Mouse (Mus musculus) embryonic facial prominence, embryonic 10.5 days (tissue): ENCODE measurements around the gene Ndufa11. TPM values are rescaled to one million over a fixed set of nuclear protein-coding genes. Genes with fewer than 3 reads are reported as not detected.

Source experiments
- DNase-seq: peaks from one replicate; pipeline ENCODE4 v3.0.0-alpha.2; 2017; ENCODE audit warnings: low spot score
- H3K27ac ChIP-seq: fragments of 300-500 bp; sonication (generic); replicated peaks from 2 replicates; pipeline ENCODE4 v1.5.1; 2016; ENCODE audit warnings: mild to moderate bottlenecking
- H3K27me3 ChIP-seq: fragments of 300-500 bp; sonication (generic); replicated peaks from 2 replicates; pipeline ENCODE4 v1.6.1; 2016; ENCODE audit warnings: low read depth, mild to moderate bottlenecking; ENCODE audit not compliant: poor library complexity, severe bottlenecking
- H3K36me3 ChIP-seq: fragments of 300-500 bp; sonication (generic); replicated peaks from 2 replicates; pipeline ENCODE4 v1.6.1; 2016; ENCODE audit warnings: mild to moderate bottlenecking, moderate library complexity
- H3K4me1 ChIP-seq: fragments of 300-500 bp; sonication (generic); 2 replicates; pipeline ENCODE4 v1.6.1; 2016
- H3K4me3 ChIP-seq: fragments of 300-500 bp; sonication (generic); 2 replicates; pipeline ENCODE4 v1.5.1; 2016; ENCODE audit warnings: mild to moderate bottlenecking, moderate library complexity
- H3K9me3 ChIP-seq: fragments of 300-500 bp; sonication (generic); 2 replicates; pipeline ENCODE4 v1.6.1; 2016; ENCODE audit warnings: mild to moderate bottlenecking
- WGBS: fragments of 180-500 bp; shearing (Covaris S2); methylation state at CpG from one replicate; pipeline ENCODE4 v1.1.7; 2016; 5-methylcytosine and 5-hydroxymethylcytosine counted together
- polyA plus RNA-seq: library from polyadenylated mRNA; unstranded; fragments of >200 nt; fragmentation: Nextera tagmentation; extraction: Ambion mirVana; gene quantifications from 2 replicates; pipeline ENCODE4 v1.2.1, GENCODE M21; 2016

Gene Ndufa11
- polyA plus RNA-seq, 1 experiment from 2014 or later, result 402 TPM

- WGBS, result 93% methylated on average over 2 of the region's 2 CpGs
These were observed 28.9 kb upstream of the Ndufa11 start for GRCm38 (mm10) chr17:56688689-56689088.

GRCm38 (mm10) chr17:56693395-56693794 lies 24.2 kb upstream of the Ndufa11 start:
- Histone ChIP-seq H3K36me3 (peaks cover 100% of the 10 kb centered on the region), H3K9me3 (no peaks in the 10 kb centered on the region), H3K27me3 (no peaks in the 10 kb centered on the region), H3K4me1 (no peaks in the 10 kb centered on the region), H3K27ac (no peak overlapping the region), H3K4me3 (no peak overlapping the region)
- WGBS, result 75% methylated on average over 1 of the region's 1 CpGs
- DNase-seq, result no peak

More at GRCm38 (mm10) chr17:56688689-56689088, 28.9 kb upstream of the Ndufa11 start:
- no peaks in the 10 kb centered on the region for H3K9me3 ChIP-seq
- peaks cover 100% of the 10 kb centered on the region for H3K36me3 ChIP-seq
- DNase-seq, result no peak
- no peak overlapping the region for H3K4me3 ChIP-seq
- H3K27me3 ChIP-seq, result no peaks in the 10 kb centered on the region
- H3K27ac ChIP-seq, result no peak overlapping the region
- no peaks in the 10 kb centered on the region for H3K4me1 ChIP-seq

- no peak for DNase-seq
- Histone ChIP-seq H3K27ac (no peak overlapping the region), H3K9me3 (no peaks in the 10 kb centered on the region), H3K36me3 (peaks cover 100% of the 10 kb centered on the region), H3K27me3 (no peaks in the 10 kb centered on the region), H3K4me3 (no peak overlapping the region), H3K4me1 (no peaks in the 10 kb centered on the region)
- 92% methylated on average over 6 of the region's 6 CpGs for whole genome bisulfite sequencing
These were observed 23.7 kb upstream of the Ndufa11 start for GRCm38 (mm10) chr17:56693851-56694310.

- Histone ChIP-seq H3K27ac (no peak overlapping the region), H3K4me3 (no peak overlapping the region), H3K27me3 (no peaks in the 10 kb centered on the region), H3K9me3 (no peaks in the 10 kb centered on the region), H3K4me1 (no peaks in the 10 kb centered on the region), H3K36me3 (peaks cover 100% of the 10 kb centered on the region)
- 89% methylated on average over 2 of the region's 2 CpGs for WGBS
- DNase-seq, result no peak
These were observed 17.1 kb upstream of the Ndufa11 start for GRCm38 (mm10) chr17:56700451-56700850.

GRCm38 (mm10) chr17:56703038-56703437 lies 14.5 kb upstream of the Ndufa11 start:
- Histone ChIP-seq H3K27me3 (no peaks in the 10 kb centered on the region), H3K4me3 (no peak overlapping the region), H3K9me3 (no peaks in the 10 kb centered on the region), H3K4me1 (no peaks in the 10 kb centered on the region), H3K27ac (no peak overlapping the region), H3K36me3 (peaks cover 100% of the 10 kb centered on the region)
- DNase-seq, result no peak
- 85% methylated on average over 4 of the region's 4 CpGs for WGBS

GRCm38 (mm10) chr17:56706515-56706914 lies 11.1 kb upstream of the Ndufa11 start:
- 91% methylated on average over 1 of the region's 1 CpGs for WGBS
- Histone ChIP-seq H3K4me1 (no peaks in the 10 kb centered on the region), H3K27ac (no peak overlapping the region), H3K27me3 (no peaks in the 10 kb centered on the region), H3K9me3 (no peaks in the 10 kb centered on the region), H3K4me3 (no peak overlapping the region), H3K36me3 (peaks cover 100% of the 10 kb centered on the region)
- DNase-seq, result no peak

GRCm38 (mm10) chr17:56708692-56709091 lies 8.9 kb upstream of the Ndufa11 start:
- no peaks in the 10 kb centered on the region for H3K27me3 ChIP-seq

GRCm38 (mm10) chr17:56709708-56710107 lies 7.9 kb upstream of the Ndufa11 start:
- H3K9me3 ChIP-seq, result no peaks in the 10 kb centered on the region
- no peak overlapping the region for H3K27ac ChIP-seq
- 87% methylated on average over 3 of the region's 3 CpGs for whole genome bisulfite sequencing
- H3K36me3 ChIP-seq, result peaks cover 87% of the 10 kb centered on the region
- no peaks in the 10 kb centered on the region for H3K4me1 ChIP-seq
- H3K4me3 ChIP-seq, result no peak overlapping the region
- no peak for DNase-seq
- H3K27me3 ChIP-seq, result no peaks in the 10 kb centered on the region

More at GRCm38 (mm10) chr17:56708692-56709091, 8.9 kb upstream of the Ndufa11 start:
- no peaks in the 10 kb centered on the region for H3K4me1 ChIP-seq
- DNase-seq, result no peak
- H3K27ac ChIP-seq, result no peak overlapping the region
- peaks cover 97% of the 10 kb centered on the region for H3K36me3 ChIP-seq
- H3K4me3 ChIP-seq, result no peak overlapping the region
- no peaks in the 10 kb centered on the region for H3K9me3 ChIP-seq
- 85% methylated on average over 4 of the region's 4 CpGs for WGBS

- H3K9me3 ChIP-seq, result no peaks in the 10 kb centered on the region
- H3K27me3 ChIP-seq, result no peaks in the 10 kb centered on the region
- H3K27ac ChIP-seq, result no peak overlapping the region; the same call in 1 of the 2 replicates
- peaks cover 31% of the 10 kb centered on the region for H3K4me1 ChIP-seq
- peaks cover 33% of the 10 kb centered on the region for H3K36me3 ChIP-seq
- DNase-seq, result no peak
- WGBS, result 60% methylated on average over 11 of the region's 11 CpGs
- peak overlapping the region; percentile 68; the same call in 1 of the 2 replicates for H3K4me3 ChIP-seq
These were observed 2.2 kb upstream of the Ndufa11 start for GRCm38 (mm10) chr17:56715360-56715759.

GRCm38 (mm10) chr17:56715914-56716654 lies 1.5 kb upstream of the Ndufa11 start:
- H3K36me3 ChIP-seq, result peaks cover 33% of the 10 kb centered on the region
- peaks cover 31% of the 10 kb centered on the region for H3K4me1 ChIP-seq
- whole genome bisulfite sequencing, result 29% methylated on average over 22 of the region's 22 CpGs
- no peaks in the 10 kb centered on the region for H3K9me3 ChIP-seq
- no peak for DNase-seq
- no peaks in the 10 kb centered on the region for H3K27me3 ChIP-seq
- peak overlapping the region; percentile 85 for H3K27ac ChIP-seq
- peak overlapping the region; percentile 68 for H3K4me3 ChIP-seq

- under 1% methylated on average over 55 of the region's 55 CpGs for WGBS
- no peaks in the 10 kb centered on the region for H3K27me3 ChIP-seq
- DNase-seq, result peak; percentile 98
- peaks cover 31% of the 10 kb centered on the region for H3K4me1 ChIP-seq
- peak overlapping the region; percentile 90 for H3K27ac ChIP-seq
- peak overlapping the region; percentile 68 for H3K4me3 ChIP-seq
- no peaks in the 10 kb centered on the region for H3K9me3 ChIP-seq
- H3K36me3 ChIP-seq, result peaks cover 33% of the 10 kb centered on the region
These were observed 758 bp upstream of the Ndufa11 start for GRCm38 (mm10) chr17:56716655-56717362.

- H3K36me3 ChIP-seq, result peaks cover 52% of the 10 kb centered on the region
- no peak for DNase-seq
- 92% methylated on average over 5 of the region's 5 CpGs for WGBS
- H3K27ac ChIP-seq, result no peak overlapping the region
- no peaks in the 10 kb centered on the region for H3K9me3 ChIP-seq
- peaks cover 28% of the 10 kb centered on the region for H3K4me1 ChIP-seq
- H3K4me3 ChIP-seq, result no peak overlapping the region
- no peaks in the 10 kb centered on the region for H3K27me3 ChIP-seq
These were observed 4.9 kb downstream of the Ndufa11 start for GRCm38 (mm10) chr17:56722441-56722840.
